Mouse (Mus musculus) T-helper 17 cell (primary cell): ENCODE measurements around the gene Klhl8.
"Not testable (repeated sequence)": the region's sequence is repeated elsewhere in the genome, so short reads cannot be mapped to it uniquely, and the experiment has no call there.

Experiments
- in situ Hi-C, 2 experiments: fragments of 300-600 bp; cut with MboI, MseI; formaldehyde crosslinking; loops; 1 replicate in 1 of 2; 2 replicates in 1 of 2; pipeline ENCODE4 v1.15.1; 2025; ENCODE audit warnings: high pct_unique_total_duplicates in 2 of 2

Klhl8 gene

DNA sequence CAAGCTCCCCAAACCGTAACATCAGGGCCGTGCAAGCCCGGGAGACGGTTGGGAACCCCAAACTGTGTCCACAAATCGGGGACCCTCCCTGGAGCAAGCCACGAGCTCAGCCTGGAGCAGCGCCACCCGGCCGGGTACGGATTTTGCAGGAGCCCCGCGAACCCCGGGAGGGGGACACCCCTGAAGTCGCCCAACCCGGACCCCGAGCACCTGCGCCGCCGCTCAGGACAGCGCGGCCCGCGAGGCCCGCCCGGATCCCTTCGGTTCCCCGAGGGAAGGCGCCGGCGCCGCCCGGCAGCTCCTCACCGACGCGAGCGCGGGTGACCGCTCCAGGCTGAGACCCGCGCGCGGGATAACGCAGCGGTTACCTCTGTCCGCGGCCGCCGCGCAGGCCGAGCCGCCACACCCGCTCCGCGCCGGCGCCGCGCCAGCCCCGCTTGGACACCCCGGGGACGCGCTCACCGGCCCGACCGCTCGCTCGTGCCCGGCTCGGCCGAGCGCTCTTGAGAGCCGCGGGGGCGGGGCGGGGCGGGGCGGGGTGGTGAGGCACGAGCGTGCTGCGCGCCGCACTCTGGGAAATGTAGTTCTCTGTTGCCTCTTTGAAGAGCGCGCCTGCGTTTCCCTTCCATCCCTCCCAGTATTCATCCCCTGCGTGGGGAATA is at the start of gene Klhl8:
Klhl8 (minus strand) TSS at position 512 of the 662 bp plus-strand sequence.
- in situ Hi-C loops: loop anchor here (10.0 to 25.0 kb wide), 3 partner anchors 236 to 1984 kb away; no protein-coding TSS in a partner anchor

DNA sequence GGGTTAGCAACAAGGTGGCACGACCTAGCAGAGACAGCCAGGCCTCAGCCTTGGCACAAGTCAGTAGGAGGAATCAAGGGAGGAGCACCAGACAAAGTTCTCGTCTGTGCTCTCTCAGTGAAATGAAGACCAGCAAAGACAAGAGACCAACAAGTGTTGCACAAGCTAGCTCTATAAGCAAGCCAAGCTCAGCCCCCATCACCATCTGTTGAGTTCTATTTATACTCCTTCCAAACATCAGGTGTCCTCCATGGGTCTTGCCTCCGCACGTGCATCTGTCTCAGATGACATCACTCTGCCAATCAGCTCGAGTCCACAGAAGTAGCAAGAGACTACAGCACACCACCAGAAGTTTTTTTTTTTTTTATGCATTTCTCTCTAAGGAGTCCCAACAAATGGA is 43.6 kb upstream of the Klhl8 start:
- in situ Hi-C loops: no loop called here

DNA sequence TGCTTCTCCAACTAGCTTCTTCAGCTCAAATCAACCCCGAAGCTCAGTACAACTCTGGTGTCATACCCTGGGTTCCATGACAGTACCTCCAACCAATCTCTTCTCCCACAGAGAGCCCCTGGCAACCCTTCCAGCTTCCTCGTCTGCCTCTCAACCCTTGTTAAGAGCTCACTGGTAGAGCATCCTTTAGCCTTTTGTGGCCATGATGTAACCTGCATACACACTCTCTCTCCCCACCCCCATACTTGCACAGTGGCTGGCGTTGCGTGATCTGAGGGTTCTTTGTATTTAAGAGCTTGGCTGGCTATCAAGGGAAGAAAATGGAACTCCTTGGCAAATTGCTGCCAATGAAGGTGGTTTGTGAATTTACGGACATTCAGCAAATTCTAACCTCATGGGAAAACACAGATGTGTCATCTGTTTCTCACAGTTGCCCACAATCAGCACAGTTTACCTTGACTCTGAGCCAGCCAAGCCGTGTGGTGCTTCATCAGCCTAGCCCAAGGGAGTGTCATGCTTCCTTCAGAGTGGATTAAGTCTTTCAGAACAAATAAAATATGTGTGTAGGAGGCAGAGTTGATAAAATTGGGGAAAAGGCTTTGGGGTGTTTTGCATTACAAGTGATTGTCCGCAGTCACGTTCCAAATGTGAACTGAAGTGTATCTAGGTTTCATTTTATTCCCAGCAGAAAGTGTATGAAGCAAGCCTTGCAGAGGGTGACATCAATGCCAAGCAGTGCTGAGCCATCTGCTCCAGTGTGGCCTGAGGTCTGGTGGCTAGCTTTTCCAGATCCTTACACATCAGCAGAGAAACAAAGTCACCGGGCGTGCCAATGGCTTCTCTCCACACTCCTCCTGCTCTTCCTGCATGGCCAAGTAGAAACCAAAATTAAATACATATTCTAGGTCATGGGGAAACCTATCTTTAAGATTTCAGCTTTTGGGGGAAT is 42.4 kb upstream of the Klhl8 start:
- in situ Hi-C loops: no loop called here

DNA sequence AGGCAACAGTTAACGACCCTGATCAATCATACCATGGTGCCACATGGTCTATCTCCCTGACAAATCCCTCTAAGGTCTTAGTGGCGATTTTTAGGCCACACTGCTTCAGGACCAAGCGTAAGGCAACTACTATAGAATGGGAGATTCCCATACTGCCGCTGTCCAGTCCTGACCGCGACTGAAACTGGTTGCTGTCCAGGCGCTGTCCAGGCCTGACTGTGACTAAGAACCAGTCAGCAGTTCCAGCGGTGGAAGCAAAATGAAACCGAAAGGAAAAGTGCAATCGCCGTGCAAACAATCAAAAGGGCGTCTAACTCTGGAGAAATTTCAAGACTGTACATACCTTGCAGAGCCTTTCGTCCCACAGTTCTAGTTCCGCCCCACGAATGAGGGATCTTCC is 39.1 kb upstream of the Klhl8 start:
- in situ Hi-C loops: not testable (repeated sequence)

DNA sequence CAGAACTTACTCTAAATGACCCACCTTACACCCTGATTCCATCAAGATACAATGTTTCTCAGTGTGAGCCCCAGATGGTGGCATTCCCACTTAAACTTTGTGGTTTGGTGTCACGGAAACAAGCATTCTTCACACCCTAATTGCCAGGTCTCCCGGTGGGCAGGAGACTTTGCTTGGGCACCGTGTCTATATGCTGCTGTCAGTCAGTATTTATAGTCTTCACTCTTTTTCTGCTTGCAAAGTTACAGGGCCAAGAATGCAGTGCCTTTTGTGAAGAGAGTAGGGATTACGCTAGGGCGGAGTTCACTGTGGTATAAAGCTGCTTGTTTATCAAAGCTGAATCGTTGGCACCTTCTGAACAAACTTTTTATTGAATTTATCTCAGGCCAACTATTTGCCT is 32.1 kb upstream of the Klhl8 start:
- in situ Hi-C loops: no loop called here

DNA sequence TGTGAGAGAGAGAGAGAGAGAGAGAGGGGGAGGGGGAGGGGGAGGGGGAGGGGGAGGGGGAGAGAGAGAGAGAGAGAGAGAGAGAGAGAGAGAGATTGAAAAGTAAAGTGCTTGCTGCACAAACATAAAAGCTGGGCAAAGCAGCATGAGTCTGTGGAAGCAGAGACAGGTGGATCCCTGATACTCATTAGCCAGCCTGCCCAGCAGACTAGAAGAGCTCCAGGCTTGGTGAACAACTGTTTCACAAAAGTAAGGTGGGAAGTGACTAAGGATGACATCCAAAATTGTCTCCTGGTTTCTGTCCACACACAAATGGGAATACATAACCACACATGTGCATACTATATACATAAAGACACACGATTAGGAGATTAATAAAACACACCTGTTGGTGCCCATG is 28.8 kb upstream of the Klhl8 start:
- in situ Hi-C loops: loop anchor here (5.0 kb wide), 2 partner anchors 78 to 88 kb away; no protein-coding TSS in a partner anchor

DNA sequence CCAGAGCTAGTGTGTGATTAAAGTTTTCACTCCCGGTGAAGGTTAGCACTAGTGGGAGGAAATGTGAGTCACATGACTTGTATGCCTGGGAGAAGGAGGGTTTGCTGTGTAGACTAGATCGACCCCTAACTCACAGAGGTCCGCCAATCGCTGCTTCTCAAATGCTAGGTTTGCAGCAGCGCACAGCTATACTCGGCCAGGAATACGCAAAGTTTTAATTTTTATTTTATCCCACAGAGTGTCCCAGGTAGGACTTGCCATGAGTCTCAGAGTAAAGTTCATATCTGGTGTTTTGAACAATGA is 28.2 kb upstream of the Klhl8 start:
- in situ Hi-C loops: loop anchor here (5.0 kb wide), 2 partner anchors 77 to 87 kb away; no protein-coding TSS in a partner anchor

DNA sequence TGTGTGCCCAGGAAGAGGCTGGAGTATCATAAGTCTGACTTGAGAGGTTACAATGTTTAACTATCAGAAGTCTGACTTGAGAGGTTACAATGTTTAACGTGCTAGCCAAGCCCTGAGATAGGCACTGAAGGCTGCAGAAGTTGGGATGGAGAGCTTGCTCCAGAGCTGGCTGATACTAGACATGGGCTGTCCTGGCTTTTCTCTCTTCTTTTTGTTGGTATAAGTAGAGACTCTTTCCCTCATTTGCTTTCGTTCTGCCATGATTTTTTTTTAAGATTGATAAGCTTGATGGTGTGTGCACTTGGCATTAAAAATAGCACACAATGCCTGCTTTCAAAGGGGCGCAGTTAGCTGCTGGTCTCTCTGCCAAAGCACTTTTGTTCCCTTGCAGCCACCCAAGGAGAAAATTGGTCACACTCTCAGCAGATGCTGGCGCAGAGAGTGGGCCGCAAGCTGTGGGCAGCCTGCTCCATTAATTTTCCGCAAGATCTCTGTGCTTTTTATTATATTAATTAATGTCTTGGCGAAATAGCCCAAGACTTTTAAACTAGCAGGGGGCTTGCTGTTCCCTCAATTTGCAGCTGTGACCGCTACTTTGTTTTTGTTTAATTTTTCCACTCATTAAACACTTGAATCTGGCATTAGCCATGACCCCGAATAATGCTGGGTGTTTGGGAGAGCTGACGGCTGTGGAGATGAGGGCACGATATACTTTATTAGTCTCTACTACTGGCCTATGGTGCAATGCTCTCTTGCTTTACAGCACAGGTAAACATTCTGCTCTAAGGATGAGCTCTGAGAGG is 27.7 kb upstream of the Klhl8 start:
- in situ Hi-C loops: loop anchor here (5.0 kb wide), 2 partner anchors 76 to 86 kb away; no protein-coding TSS in a partner anchor

DNA sequence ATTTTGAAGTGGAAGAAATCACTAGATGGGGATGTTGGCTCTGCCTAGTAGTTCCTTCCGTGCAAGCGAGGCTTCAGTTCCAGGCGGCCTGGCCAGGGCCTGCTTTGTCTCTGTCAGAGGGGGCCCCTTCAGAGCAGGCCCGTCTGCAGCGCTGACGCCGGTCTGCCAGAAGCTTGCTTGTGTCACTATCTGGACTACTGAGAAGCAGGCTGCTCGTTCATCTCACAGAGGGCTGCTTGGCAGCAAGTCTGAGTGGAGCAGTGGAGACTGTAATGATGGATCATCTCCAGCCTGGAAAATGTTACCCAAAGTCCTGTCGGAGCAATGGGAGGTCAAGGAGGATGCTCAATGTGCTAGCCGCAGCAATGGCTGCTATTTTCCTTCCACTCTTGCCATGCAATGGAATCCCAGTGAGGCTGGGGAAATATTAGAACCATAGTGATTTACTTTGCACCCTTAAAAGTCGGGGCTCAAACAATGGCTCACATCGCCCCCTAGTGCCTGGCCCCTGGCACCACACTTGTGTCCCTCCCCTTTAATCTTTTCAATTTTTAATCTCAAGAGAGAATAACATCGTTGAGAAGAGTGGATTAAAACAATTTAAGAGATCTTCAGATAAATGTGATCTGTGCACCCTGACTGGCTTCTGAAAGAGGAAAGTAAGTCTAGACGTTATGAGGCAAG is 26.0 kb upstream of the Klhl8 start:
- in situ Hi-C loops: loop anchor here (5.0 kb wide), 2 partner anchors 75 to 85 kb away; no protein-coding TSS in a partner anchor

DNA sequence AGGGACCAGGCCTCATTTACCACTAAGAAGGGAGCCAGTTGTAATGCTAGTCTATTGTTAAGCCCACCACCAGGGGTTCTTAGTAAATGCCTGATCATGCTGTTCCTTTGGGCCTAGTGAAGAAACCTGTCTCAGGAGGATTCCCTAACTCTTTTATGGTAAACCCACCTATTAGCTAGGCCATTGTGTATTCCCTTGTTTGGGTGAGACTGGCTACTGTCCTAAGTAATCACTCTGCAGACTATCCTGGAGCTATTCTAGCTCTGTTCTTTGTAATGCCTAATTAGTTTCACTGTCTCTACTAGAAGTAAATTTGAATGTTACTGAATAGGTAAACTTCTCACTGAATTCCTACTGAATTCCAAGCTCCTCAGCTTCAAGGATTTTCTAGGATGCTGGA is 20.9 kb upstream of the Klhl8 start:
- in situ Hi-C loops: not testable (repeated sequence)

DNA sequence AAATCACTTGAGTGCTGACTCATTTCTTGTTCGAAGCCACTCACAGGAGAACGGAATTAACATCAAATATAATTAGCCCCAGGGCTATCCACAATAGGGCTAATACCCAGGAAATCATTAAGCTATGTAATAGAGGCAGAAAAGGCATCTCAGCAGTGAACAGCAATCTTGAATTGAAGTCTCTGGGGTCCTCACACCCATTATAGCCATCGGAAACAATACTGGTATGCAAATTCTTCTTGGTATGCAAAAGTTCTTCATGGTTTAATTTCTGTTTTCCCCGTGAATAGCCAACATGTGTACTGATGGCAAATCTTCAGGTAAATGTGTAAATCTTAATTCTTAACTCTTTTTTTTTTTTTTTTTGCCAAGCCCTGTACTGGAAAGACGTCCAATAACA is 19.5 kb upstream of the Klhl8 start:
- in situ Hi-C loops: no loop called here

DNA sequence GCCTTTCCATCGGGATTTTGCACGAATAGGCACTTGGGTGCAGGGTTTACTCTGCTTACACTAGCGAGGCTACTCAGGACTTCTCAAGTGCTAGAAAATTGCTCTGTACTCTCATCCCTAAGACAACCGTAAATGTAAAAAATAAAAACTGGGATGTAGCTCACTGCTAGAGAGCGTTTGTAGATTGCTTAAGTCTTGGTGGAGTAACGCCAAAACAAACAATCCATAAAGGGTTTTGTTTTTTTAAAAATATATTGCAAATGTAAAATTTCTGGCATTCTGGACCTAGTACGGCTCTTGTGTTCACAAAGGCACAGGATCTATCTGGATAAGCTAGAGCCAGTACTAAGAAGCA is 17.1 kb upstream of the Klhl8 start:
- in situ Hi-C loops: no loop called here

DNA sequence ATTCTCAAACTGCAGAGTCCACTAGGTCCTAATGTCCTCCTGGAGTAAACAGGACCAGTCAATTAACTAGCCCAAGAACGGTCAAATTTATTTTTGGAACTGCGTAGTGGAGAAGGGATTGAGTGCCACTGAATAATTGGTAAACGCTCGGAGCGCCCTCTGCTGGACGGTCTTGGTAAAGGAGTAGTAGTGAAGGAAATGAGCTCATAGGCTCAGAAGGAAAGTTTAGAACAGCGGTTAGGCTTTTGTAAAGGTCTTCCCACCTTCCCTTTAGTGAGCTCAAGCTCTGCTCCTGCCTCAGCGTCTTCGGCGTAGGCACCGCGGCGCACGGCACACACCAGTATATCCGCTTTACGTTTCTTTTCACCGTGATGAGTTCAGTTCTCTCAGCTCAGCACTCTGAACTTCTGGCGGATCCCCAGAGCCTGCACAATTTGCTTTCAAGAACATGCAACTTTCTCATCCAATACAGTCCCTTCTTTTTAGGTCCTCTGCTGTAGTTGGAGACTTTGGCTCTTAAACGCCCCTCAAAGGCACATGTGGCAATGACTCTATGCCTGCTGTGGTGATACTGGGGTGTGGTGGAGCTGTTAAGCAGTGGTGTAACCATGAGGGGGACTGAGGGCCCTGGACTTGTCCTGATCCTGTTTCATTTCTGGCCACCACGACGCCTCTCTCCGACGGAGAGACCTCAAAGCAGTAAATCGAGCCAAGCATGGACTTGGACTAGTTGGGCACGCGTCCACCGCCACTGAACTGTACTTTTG is 16.6 kb upstream of the Klhl8 start:
- in situ Hi-C loops: no loop called here

DNA sequence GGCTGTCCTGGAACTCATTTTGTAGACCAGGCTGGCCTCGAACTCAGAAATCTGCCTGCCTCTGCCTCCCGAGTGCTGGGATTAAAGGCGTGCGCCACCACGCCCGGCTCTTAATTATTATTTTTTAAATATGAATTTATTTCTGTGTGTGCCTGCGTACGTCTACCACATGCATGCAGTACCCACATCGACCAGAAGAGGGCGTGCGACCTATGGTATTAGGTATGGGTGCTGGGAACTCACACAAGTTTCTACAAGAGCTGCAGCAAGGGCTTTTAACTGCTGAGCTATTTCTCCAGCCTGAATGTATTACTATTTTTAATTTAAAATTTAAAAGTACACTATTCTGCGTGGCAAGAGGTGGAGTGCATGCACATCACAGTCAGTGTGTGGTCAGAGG is 15.3 kb upstream of the Klhl8 start:
- in situ Hi-C loops: no loop called here

DNA sequence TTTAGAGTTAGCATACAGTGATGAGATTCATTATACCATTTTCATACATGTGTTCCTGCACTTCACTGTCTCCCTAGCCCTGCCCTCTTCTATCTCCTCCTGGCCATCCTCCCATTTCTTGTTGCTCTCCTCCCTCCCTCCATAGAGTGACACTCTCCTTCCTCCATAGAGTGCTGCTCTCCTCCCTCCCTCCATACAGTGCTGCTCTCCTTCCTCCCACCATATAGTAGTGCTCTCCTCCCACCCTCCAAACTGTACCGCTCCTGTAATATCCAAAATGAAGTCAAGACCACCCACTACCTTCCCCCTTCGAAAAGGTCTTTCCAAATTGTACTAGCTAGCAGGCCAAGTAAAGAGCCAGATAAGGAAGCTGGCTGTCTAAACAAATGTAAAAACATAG is 12.7 kb upstream of the Klhl8 start:
- in situ Hi-C loops: loop anchor here in 1 of 2 experiments (25.0 kb wide), 1 partner anchor 561 kb away; no protein-coding TSS in a partner anchor

DNA sequence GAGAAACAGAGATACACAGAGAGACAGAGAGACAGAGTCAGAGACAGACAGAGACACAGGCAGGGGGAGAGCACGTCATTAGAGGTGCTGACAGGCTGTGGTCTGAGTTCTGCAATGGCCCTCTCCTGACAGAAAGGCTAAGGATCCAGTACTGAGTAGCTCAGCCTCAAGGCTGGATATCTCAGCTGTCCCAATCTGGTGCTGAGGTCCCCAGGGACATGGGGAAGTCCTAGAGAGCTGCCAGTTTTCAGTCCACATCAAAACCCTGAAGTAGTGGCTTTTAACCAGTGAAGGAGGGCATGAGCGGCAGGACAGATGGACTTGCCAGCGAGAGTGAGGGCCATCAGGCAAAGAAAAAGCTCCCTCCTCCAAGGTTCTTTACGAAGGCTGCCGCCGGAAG is 12.0 kb upstream of the Klhl8 start:
- in situ Hi-C loops: loop anchor here in 1 of 2 experiments (25.0 kb wide), 1 partner anchor 561 kb away; no protein-coding TSS in a partner anchor

DNA sequence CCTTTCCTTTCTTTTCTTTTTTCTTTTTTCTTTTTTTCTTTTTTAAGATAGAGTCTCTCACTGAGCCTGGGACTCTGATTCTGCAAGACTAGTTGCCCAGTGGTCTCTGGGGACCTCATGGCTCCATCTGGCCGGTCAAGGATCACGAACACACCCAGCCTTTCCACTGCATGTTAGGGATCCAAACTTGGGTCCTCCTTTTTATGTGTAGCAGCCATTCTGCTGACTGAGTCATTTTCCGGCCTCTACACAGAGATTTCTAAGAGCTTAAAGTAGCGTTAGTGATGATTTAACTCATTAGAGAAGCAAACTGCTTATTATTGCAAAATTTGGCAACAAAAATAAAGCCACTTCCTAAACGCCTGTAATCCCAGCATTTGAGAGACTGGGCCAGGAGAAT is 11.4 kb upstream of the Klhl8 start:
- in situ Hi-C loops: loop anchor here in 1 of 2 experiments (25.0 kb wide), 1 partner anchor 560 kb away; no protein-coding TSS in a partner anchor

DNA sequence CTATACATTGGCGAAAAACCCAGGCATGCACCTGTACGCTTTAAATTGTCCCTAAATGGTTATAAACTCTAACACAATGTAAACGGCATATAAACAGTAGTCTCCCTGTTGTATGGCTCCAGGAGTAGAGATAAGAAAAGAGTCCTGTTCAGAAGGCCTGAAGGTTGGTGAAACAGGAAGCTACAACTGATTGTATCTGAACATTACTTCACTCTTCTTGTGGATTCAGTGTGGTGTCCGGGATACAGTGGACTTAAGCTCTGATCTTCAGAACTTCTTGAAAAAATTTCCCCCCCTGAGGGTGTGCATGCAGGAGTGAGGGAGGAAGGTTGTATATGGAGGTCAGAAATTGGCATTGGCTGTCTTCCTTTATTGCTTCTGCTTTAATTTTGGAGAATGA is 8.4 kb upstream of the Klhl8 start:
- in situ Hi-C loops: loop anchor here (5.0 to 25.0 kb wide), 4 partner anchors 128 to 1975 kb away; partner anchors contain the start of gene Nudt9 (in 1 of the 2)

DNA sequence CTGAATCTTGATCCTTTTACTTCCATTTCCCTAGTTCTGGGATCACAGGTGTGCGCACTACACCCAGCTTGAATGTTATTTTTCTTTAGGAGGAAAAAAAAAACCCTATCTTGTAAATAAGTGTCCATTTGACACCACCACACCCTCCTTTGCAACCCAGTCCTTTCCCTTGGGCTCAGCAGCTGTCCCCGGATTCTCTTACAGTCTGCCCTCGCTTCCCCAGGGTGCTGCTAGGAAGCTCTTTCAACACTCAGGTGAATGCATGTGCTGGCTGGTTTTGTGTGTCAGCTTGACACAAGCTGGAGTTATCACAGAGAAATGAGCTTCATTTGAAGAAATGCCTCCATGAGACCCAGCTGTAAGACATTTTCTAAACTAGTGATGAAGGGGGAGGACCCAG is 7.2 kb upstream of the Klhl8 start:
- in situ Hi-C loops: loop anchor here (5.0 to 25.0 kb wide), 4 partner anchors 129 to 1977 kb away; partner anchors contain the start of gene Nudt9 (in 1 of the 2)

DNA sequence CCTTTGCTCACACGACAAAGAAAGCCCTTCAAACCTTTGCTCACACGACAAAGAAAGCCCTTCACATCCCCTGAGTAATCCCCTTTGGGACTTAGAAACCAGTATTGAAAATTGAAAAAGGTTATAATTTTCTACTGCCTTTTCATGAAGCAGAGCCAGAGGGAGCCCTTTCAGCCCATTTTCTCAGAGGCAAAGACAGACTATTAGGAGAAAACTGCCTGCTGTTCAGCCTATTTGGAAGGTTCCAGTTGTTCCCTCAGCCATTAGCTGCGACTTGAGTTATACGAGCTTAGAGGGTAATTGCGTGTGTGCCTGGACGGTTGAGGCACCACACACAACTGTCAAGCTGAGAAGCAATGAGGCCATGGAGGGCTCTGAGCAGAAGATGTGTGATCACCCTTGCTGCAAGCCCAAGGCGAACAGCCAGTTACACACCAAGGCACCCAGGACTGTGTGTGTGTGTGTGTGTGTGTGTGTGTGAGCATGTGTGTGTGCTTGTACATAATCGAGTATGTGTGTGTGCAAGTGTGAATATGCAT is 6.4 kb upstream of the Klhl8 start:
- in situ Hi-C loops: loop anchor here (5.0 to 25.0 kb wide), 4 partner anchors 130 to 1977 kb away; partner anchors contain the start of gene Nudt9 (in 1 of the 2)
